Mouse (Mus musculus) E14TG2a.4 (cell line): ENCODE results near the gene Gcm1.

Source experiments
- H3K27me3 ChIP-seq: 2 replicates; pipeline ENCODE4 v1.6.1; 2014; ENCODE audit warnings: low read length, control low read depth; ENCODE audit not compliant: insufficient read depth
- H3K36me3 ChIP-seq: 2 replicates; pipeline ENCODE4 v1.6.1; 2014; ENCODE audit warnings: low read length, control low read depth; ENCODE audit not compliant: insufficient read depth
- H3K4me1 ChIP-seq: replicated peaks from 2 replicates; pipeline ENCODE4 v1.6.1; 2014; ENCODE audit warnings: low read depth, low read length, control low read depth
- H3K4me3 ChIP-seq: replicated peaks from 2 replicates; pipeline ENCODE4 v1.5.1; 2014; ENCODE audit warnings: mild to moderate bottlenecking, low read length
- H3K9me3 ChIP-seq: 2 replicates; pipeline ENCODE4 v1.6.1; 2014; ENCODE audit warnings: low read length, control low read depth
- CTCF ChIP-seq: conservative IDR thresholded peaks from 2 replicates; pipeline ENCODE4 v1.5.1; 2014; ENCODE audit warnings: low read length
- NANOG ChIP-seq: IDR thresholded peaks from 2 replicates; pipeline ENCODE4 v1.6.1; 2014; ENCODE audit warnings: borderline replicate concordance, low read length, mixed read lengths
- POU5F1 ChIP-seq: IDR thresholded peaks from 2 replicates; pipeline ENCODE4 v1.6.1; 2014; ENCODE audit warnings: low read length, borderline replicate concordance

Gcm1 gene

DNA sequence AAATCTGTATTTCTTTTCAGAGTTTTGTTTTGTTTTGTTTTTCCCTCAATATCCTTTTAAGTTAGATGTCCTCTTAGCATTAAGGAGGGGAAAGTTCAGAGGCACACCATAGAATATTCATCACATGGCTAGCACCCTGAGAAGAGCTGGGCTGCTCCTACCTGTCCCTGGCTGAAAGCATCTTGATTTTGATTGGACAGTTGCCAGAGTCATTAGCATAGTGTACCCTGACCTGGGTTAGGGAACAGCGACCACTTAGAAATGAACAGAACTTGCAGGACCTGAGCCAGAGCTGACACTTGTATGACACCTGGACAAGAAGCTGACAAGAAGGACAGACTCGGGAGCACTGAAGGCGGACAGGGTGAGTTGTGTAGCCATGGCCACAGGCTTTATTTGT, at the start of gene Gcm1:
Gene Gcm1, plus strand, starts transcription at position 248 of the 400 bp plus-strand sequence.
- H3K4me1 ChIP-seq = peaks cover 61% of the 10 kb centered on the region
- H3K4me3 ChIP-seq = no peak within 1 kb of the TSS
- H3K36me3 ChIP-seq = no peaks in the 10 kb centered on the region
- TF ChIP-seq CTCF (no peak), NANOG (no peak), POU5F1 (no peak)
- H3K27me3 ChIP-seq = peaks cover 3% of the 10 kb centered on the region; the same call in 1 of the 2 replicates
- no peaks in the 10 kb centered on the region for H3K9me3 ChIP-seq

DNA sequence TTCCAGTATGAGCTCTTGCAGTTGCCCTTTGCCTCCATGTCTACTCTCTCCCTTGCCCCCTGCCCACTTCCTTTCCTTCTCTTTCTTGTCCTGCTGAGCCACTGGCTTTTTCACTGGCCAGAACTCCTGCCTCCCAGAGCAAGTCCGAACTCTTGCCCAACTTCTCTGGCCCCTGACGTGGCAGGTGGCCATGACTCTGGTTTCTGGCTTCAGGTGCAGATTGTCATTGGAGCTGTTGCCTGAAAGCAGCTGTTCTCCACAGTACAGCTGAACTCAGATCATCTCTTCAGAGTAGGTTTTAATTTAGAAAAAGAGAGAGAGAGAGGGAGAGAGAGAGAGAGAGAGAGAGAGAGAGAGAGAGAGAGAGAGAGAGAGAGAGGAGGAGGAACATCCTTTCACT, 48.4 kb upstream of the Gcm1 start:
- H3K4me1 ChIP-seq = peaks cover 15% of the 10 kb centered on the region
- H3K4me3 ChIP-seq = no peak overlapping the region
- H3K9me3 ChIP-seq = no peaks in the 10 kb centered on the region
- TF ChIP-seq POU5F1 = no peak
- no peak for TF ChIP-seq CTCF
- no peak for TF ChIP-seq NANOG
- H3K36me3 ChIP-seq = no peaks in the 10 kb centered on the region
- H3K27me3 ChIP-seq = no peaks in the 10 kb centered on the region

DNA sequence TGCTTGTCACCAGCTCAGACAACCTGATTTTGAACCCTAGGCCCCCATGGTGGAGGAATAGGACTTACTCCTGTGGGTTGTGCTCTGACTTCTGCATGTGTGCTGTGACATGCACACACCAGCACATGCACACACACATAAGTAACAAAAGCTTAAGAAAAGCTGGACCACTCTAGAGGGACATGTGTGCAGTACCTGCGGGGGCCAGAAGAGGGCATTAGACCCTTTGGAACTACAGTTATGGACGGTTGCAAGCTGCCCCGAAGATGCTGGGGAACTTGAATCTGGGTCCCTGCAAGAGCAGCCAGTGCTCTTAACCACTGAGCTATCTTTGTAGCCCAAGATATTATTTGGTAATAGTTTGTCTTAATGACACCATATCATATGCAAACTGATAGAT, 46.2 kb upstream of the Gcm1 start:
- Histone ChIP-seq H3K36me3 (no peaks in the 10 kb centered on the region), H3K4me3 (no peak overlapping the region), H3K4me1 (peaks cover 10% of the 10 kb centered on the region), H3K27me3 (peaks cover 6% of the 10 kb centered on the region; the same call in 1 of the 2 replicates), H3K9me3 (no peaks in the 10 kb centered on the region)
- TF ChIP-seq NANOG = no peak
- TF ChIP-seq CTCF = peak; percentile 75

DNA sequence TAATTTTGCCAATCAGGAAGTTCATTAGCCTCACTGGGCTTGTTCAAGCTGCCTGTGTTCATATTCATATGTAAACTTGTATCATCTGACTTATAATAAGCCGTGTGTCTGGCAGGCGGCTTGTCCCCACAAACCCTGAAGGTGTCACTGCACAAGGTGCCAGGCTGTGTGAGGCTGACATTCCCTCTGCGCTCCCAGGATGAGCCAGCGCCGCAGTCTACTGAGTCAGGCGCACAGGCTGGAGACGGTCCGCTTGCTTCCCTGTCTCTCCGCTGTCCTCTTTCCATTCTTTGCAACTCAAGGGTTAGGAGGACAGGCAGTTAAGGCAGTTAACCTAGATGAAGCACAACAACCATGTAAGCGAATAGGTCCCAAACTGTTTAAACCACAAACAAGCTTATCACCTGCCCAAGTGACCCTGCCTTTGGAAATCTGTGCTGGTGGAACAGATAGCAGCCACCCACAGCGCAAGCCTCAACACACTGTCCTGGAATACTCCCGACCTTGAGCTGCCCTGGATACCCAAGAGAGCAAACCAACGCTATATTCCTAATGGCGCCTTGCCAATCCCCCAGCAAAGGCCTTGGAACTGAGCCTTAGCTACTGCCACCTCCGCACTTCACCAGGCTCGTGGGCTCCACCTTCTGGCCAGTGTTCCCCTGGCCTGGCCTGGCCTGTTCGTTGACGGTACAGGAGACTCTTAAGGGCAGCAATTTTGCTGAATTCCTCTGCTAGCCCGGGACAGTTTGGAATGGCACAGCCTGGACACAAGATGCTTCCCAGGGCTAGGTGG, 45.3 kb upstream of the Gcm1 start:
- TF ChIP-seq NANOG (no peak), CTCF (peak; percentile 20; the same call in 1 of the 2 replicates), POU5F1 (no peak)
- Histone ChIP-seq H3K36me3 (no peaks in the 10 kb centered on the region), H3K27me3 (peaks cover 12% of the 10 kb centered on the region; the same call in 1 of the 2 replicates), H3K9me3 (no peaks in the 10 kb centered on the region), H3K4me3 (peak overlapping the region; percentile 54), H3K4me1 (peaks cover 10% of the 10 kb centered on the region)

DNA sequence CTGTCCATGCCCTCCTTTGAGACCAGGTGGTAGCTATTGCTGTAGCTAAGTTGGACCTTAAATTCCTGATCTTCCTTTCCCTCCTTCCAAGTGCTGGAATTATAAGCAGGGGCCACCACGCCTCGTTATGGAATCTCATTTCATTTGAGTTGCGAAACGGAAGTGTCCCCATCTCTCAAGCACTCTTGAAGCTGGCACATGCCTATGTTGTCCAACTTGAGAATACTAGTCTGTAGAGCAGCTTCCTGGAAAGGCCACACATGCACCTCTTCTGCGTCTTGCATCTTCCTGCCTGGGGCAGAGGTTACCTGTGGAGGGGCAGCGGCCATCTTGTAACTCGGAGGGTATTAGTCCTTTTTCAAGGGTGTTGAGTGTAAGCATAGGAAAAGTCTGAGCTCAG, 42.3 kb upstream of the Gcm1 start:
- Histone ChIP-seq H3K9me3 (no peaks in the 10 kb centered on the region), H3K4me3 (no peak overlapping the region), H3K4me1 (peaks cover 10% of the 10 kb centered on the region), H3K27me3 (peaks cover 12% of the 10 kb centered on the region; the same call in 1 of the 2 replicates), H3K36me3 (no peaks in the 10 kb centered on the region)
- TF ChIP-seq POU5F1 (no peak), NANOG (no peak), CTCF (no peak)

DNA sequence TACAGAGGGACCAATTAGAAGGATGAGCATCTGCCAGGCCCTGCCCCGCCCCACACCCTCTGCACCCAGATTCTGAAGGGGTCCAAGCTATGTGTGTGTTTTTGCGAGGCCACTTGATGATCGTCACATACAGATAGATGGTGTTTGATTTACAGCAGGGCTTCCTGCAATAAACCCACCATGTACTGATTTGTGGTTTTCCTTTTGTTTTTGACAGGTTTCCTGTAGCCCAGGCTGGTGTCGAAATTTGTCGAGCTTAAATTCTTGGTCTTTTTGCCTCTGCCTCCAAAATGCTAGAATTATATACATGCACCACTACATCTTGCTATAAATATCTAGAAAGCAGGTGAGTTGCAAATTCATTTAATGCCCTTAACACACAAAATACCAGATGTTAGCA, 41.5 kb upstream of the Gcm1 start:
- peaks cover 12% of the 10 kb centered on the region; the same call in 1 of the 2 replicates for H3K27me3 ChIP-seq
- H3K4me1 ChIP-seq = peaks cover 10% of the 10 kb centered on the region

DNA sequence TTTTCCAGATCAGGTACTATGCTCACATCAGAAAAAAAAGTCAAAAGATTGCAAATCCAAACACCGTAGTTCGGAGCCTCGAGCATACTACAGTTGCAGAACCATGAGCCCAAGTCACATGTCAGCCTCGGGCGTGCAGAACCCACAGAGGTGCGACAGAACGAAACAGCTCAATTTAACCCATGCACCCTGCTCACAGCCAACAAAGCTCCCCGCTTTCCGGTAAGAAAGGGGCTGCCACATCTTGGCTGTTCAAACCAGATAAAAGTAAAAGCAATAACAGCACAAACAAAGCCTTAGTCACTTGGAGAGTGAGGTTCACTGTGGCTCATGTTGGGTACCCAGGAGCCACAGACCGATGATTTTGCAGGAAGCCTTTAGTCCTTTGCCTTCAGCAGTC, 41.0 kb upstream of the Gcm1 start:
- Histone ChIP-seq H3K27me3 (peaks cover 12% of the 10 kb centered on the region; the same call in 1 of the 2 replicates), H3K4me1 (peaks cover 10% of the 10 kb centered on the region), H3K36me3 (no peaks in the 10 kb centered on the region), H3K9me3 (no peaks in the 10 kb centered on the region), H3K4me3 (no peak overlapping the region)
- TF ChIP-seq NANOG = no peak
- no peak for TF ChIP-seq CTCF
- TF ChIP-seq POU5F1 = no peak

More for the DNA sequence above, 41.5 kb upstream of the Gcm1 start:
- Histone ChIP-seq H3K36me3 (no peaks in the 10 kb centered on the region), H3K9me3 (no peaks in the 10 kb centered on the region), H3K4me3 (no peak overlapping the region)
- TF ChIP-seq POU5F1 (no peak), CTCF (no peak), NANOG (no peak)

DNA sequence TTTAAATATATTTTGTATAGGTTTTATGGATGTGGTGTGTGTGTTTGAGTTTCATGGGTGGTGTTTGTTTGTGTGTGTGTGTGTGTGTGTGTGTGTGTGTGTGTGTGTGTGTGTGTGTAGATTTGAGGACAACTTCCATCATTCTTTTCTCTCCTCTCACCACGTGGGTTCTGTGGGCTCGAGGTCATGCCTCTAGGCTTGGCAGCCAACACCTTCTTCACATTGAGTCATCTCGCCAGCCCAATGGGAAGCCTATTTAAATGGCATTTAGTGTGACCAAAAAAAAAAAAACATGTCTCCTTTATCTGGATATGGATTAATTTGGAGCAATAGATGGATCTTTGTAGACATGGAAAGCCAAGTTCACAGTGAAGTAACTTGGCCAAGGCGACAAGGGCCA, 39.7 kb upstream of the Gcm1 start:
- Histone ChIP-seq H3K4me1 (peaks cover 6% of the 10 kb centered on the region), H3K9me3 (no peaks in the 10 kb centered on the region), H3K27me3 (peaks cover 12% of the 10 kb centered on the region; the same call in 1 of the 2 replicates), H3K4me3 (no peak overlapping the region), H3K36me3 (no peaks in the 10 kb centered on the region)
- no peak for TF ChIP-seq POU5F1
- no peak for TF ChIP-seq CTCF
- no peak for TF ChIP-seq NANOG

DNA sequence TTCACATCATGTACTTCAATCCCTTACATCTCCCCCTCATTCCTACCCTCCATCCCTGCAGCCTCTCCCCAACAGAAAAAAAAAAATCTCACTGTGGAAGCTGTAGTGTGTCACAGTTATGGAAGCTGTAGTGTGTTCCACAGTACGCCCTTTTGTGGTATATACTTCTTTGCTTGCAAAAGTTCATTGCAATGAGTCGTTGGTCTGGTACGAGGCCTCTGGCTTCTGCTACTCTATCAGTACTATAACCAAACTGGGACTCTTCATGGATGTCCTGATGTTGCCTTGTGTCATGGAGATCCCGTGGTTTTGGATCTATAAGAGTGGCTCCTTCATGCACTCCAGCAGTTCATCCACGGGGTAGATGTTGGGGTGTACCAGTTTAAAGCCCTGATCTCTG, 39.0 kb upstream of the Gcm1 start:
- Histone ChIP-seq H3K4me1 (peaks cover 6% of the 10 kb centered on the region), H3K9me3 (no peaks in the 10 kb centered on the region), H3K36me3 (no peaks in the 10 kb centered on the region), H3K27me3 (peaks cover 12% of the 10 kb centered on the region; the same call in 1 of the 2 replicates), H3K4me3 (no peak overlapping the region)
- no peak for TF ChIP-seq POU5F1
- TF ChIP-seq NANOG = no peak
- no peak for TF ChIP-seq CTCF
